Mouse (Mus musculus): ENCODE data around the gene Syn1.

- TF ChIP-seq CTCF (IDR thresholded peaks at IDR 0.05; ENCODE audit: low read depth, low read length) (no peak), POLR2A (IDR thresholded peaks at IDR 0.05; ENCODE audit: extremely low read depth, insufficient read depth, low read length) (no peak)
Measured at GRCm38 (mm10) chrX:20931364-20931763, 10.6 kb upstream of the Syn1 start, which contains the start of gene Cfp.
